In genomic region chr17:27533354-27533753, GRCm38 (mm10) we compare ENCODE assay signal across 22 mouse cellular contexts. TPM values are rescaled to one million over a fixed set of nuclear protein-coding genes. Genes with fewer than 3 reads are reported as not detected.
DNase-seq lines count a peak whose midpoint lies in the region; ATAC-seq and TF ChIP-seq lines count a peak whose summit lies in the region.
"Had no signal": no experiment of that assay in that cellular context is flagged by ENCODE, and none has a peak within 500 bp of the region (broad histone marks: within the 10 kb centered on the region; RNA-seq: fewer than 3 reads in every experiment).

No protein-coding gene starts in this region.

- no peak for DNase-seq in gastrocnemius, adult 2 months
- DNase-seq in gastrocnemius, postnatal 25 days, result no peak
- DNase-seq in liver, adult 2 months (ENCODE audit: extremely low read depth, low read depth, low spot score), result no peak
- no peak for DNase-seq in liver, embryonic 11.5 days (ENCODE audit: low spot score)
- DNase-seq in A20 (ENCODE audit: low read depth, low spot score), result peak; percentile 27
- peak; percentile 52 for DNase-seq in induced T-regulatory cell, adult 2 months (ENCODE audit: low read depth)
- no peak for DNase-seq in adrenal gland, postnatal 25 days
- DNase-seq: adrenal gland, postnatal 36 days; B cell, adult 2 months; cerebellum, postnatal 25 days; gastrocnemius, postnatal 10 days; heart, postnatal 4 days; kidney, postnatal 25 days; right cerebral cortex, postnatal 25 days; thymus, adult 18-20 months had no signal

- no peak overlapping the region for H3K27ac ChIP-seq in gastrocnemius, adult 2 months
- no peak overlapping the region for H3K27ac ChIP-seq in liver, adult 2 months (replicated peaks; ENCODE audit: insufficient read depth, low read depth, low read length)
- H3K27ac ChIP-seq in liver, embryonic 11.5 days (ENCODE audit: low read depth, low read length), result no peak overlapping the region
- H3K27ac ChIP-seq: forebrain, embryonic 15.5 days; liver, embryonic 15.5 days; macrophage; midbrain, embryonic 13.5 days had no signal

- 94% methylated on average over 3 of the region's 3 CpGs for WGBS in liver, adult 2 months
- WGBS in liver, embryonic 11.5 days, result 88% methylated on average over 3 of the region's 3 CpGs

- ATAC-seq in liver, embryonic 11.5 days (replicated peaks; ENCODE audit: low FRiP score), result no peak
- ATAC-seq in frontal cortex, adult (ENCODE audit: low TSS enrichment), result no peak
- ATAC-seq: activated CD4-positive, CD25-positive, alpha-beta regulatory T cell, adult 4 months; forebrain, embryonic 15.5 days; midbrain, embryonic 13.5 days had no signal

- H3K36me3 ChIP-seq in liver, adult 2 months (ENCODE audit: control insufficient read depth, insufficient read depth, low read length), result no peaks in the 10 kb centered on the region
- no peaks in the 10 kb centered on the region for H3K36me3 ChIP-seq in liver, embryonic 11.5 days (ENCODE audit: control insufficient read depth, insufficient read depth, low read length)
- H3K36me3 ChIP-seq: forebrain, embryonic 15.5 days; heart, embryonic 12.5 days; liver, embryonic 15.5 days; midbrain, embryonic 13.5 days had no signal

- H3K4me2 ChIP-seq in liver, embryonic 11.5 days, result no peak overlapping the region
- H3K4me2 ChIP-seq: forebrain, embryonic 15.5 days; heart, embryonic 12.5 days; liver, embryonic 15.5 days; midbrain, embryonic 13.5 days had no signal

- no peaks in the 10 kb centered on the region for H3K27me3 ChIP-seq in liver, adult 2 months (ENCODE audit: control insufficient read depth, insufficient read depth, low read length)
- H3K27me3 ChIP-seq in liver, embryonic 11.5 days (replicated peaks; ENCODE audit: control insufficient read depth, insufficient read depth, low read length), result 0 out of 2 replicates have a peak, but pooled peaks cover 2% of the 10 kb centered on the region
- H3K27me3 ChIP-seq: forebrain, embryonic 15.5 days; heart, embryonic 12.5 days; liver, embryonic 15.5 days; midbrain, embryonic 13.5 days had no signal

- intact Hi-C loops in gastrocnemius, adult 2 months (cut with DNase I), result loop anchor here (10.0 kb wide), 1 partner anchor 231 kb away; no protein-coding TSS in a partner anchor

- no peak for TF ChIP-seq POLR2A in liver, adult 2 months (IDR thresholded peaks at IDR 0.05; ENCODE audit: extremely low read depth, insufficient read depth, low read length)

- peaks cover 7% of the 10 kb centered on the region for H3K4me1 ChIP-seq in liver, adult 2 months (ENCODE audit: control insufficient read depth, insufficient read depth, low read length)
- H3K4me1 ChIP-seq in liver, embryonic 11.5 days (replicated peaks; ENCODE audit: control insufficient read depth, insufficient read depth, low read length), result no peaks in the 10 kb centered on the region; the same call in 1 of the 2 replicates
- H3K4me1 ChIP-seq: heart, embryonic 12.5 days had no signal

- peak; percentile 10; the same call in 1 of the 2 replicates for TF ChIP-seq CTCF in gastrocnemius, adult 2 months (IDR thresholded peaks at IDR 0.05)
- peak; percentile 13; the same call in 1 of the 2 replicates for TF ChIP-seq CTCF in liver, adult 2 months (IDR thresholded peaks at IDR 0.05; ENCODE audit: low read depth, low read length)

- H3K9me3 ChIP-seq in liver, embryonic 11.5 days (ENCODE audit: control insufficient read depth, low read length), result no peaks in the 10 kb centered on the region
- H3K9me3 ChIP-seq: forebrain, embryonic 15.5 days; liver, embryonic 15.5 days; midbrain, embryonic 13.5 days had no signal

- H3K79me2 ChIP-seq in liver, adult 2 months (ENCODE audit: control insufficient read depth, insufficient read depth, low read length), result no peaks in the 10 kb centered on the region

- H3K9ac ChIP-seq in liver, adult 2 months (ENCODE audit: low read depth, low read length), result no peak overlapping the region
- H3K9ac ChIP-seq in liver, embryonic 11.5 days (ENCODE audit: low read depth, low read length), result no peak overlapping the region
- H3K9ac ChIP-seq: forebrain, embryonic 15.5 days; heart, embryonic 12.5 days; liver, embryonic 15.5 days; midbrain, embryonic 13.5 days had no signal

- H3K4me3 ChIP-seq in gastrocnemius, adult 2 months, result no peak overlapping the region
- H3K4me3 ChIP-seq in liver, adult 2 months (ENCODE audit: insufficient read depth, low read depth, low read length), result no peak overlapping the region
- H3K4me3 ChIP-seq in liver, embryonic 11.5 days (ENCODE audit: low read depth, low read length), result no peak overlapping the region
- H3K4me3 ChIP-seq: forebrain, embryonic 15.5 days; heart, embryonic 12.5 days; liver, embryonic 15.5 days; midbrain, embryonic 13.5 days had no signal

RNA-seq across cellular contexts. Expression of gene Grm4, which starts 12.2 kb away (rescaled TPM):
- total RNA-seq in gastrocnemius, adult 2 months (2021), result not detected
- total RNA-seq in gastrocnemius, postnatal 25 days (2021), result under 1 TPM; 0.08 to 0.24 TPM
- total RNA-seq in liver, adult 2 months (2014; rRNA removed), result 0.07 TPM in 1 of 2 replicates, not detected in the other
- polyA plus RNA-seq in liver, adult 2 months (2012; rRNA removed), result not detected in 2 replicates
- 0.12 and 0.18 TPM in 2 replicates for polyA plus RNA-seq in liver, embryonic 11.5 days (2014; fragmentation: Nextera tagmentation; extraction: Ambion mirVana)
- 3.1 and 4.8 TPM in 2 replicates for total RNA-seq in adrenal gland, postnatal 25 days (2021)
- polyA plus RNA-seq: macrophage had no signal

RNA-seq across cellular contexts. Expression of gene Hmga1, which starts 22.9 kb away (rescaled TPM):
- total RNA-seq in gastrocnemius, adult 2 months (2021), result 10 to 100 TPM; 29.6 to 34.1 TPM
- 10 to 100 TPM; 24.6 to 24.7 TPM for total RNA-seq in gastrocnemius, postnatal 25 days (2021)
- total RNA-seq in liver, adult 2 months (2014; rRNA removed), result 5.7 and 8.1 TPM in 2 replicates
- polyA plus RNA-seq in liver, adult 2 months (2012; rRNA removed), result 16.5 and 21.4 TPM in 2 replicates
- 667 and 675 TPM in 2 replicates for polyA plus RNA-seq in liver, embryonic 11.5 days (2014; fragmentation: Nextera tagmentation; extraction: Ambion mirVana)
- total RNA-seq in adrenal gland, postnatal 25 days (2021), result 14.3 and 15.5 TPM in 2 replicates

RNA-seq across cellular contexts. Expression of gene AI413582, which starts 32.2 kb away (rescaled TPM):
- total RNA-seq in gastrocnemius, adult 2 months (2021), result 1 to 10 TPM; 3.0 to 3.3 TPM
- total RNA-seq in gastrocnemius, postnatal 25 days (2021), result 1 to 10 TPM; 2.5 to 2.9 TPM
- total RNA-seq in liver, adult 2 months (2014; rRNA removed), result 4.5 and 4.9 TPM in 2 replicates
- 11.3 and 12.9 TPM in 2 replicates for polyA plus RNA-seq in liver, adult 2 months (2012; rRNA removed)
- 23.6 and 28.4 TPM in 2 replicates for polyA plus RNA-seq in liver, embryonic 11.5 days (2014; fragmentation: Nextera tagmentation; extraction: Ambion mirVana)
- 12.7 and 27.6 TPM in 2 replicates for total RNA-seq in adrenal gland, postnatal 25 days (2021)

Comparison
In these comparisons a context has a peak if more than half of its experiments do, and no peak if none do; other contexts are left out.
1. DNase-seq: peak in A20 (single experiment) and induced T-regulatory cell, adult 2 months (single experiment); none in gastrocnemius, adult 2 months (single experiment), gastrocnemius, postnatal 25 days (single experiment), liver, adult 2 months (single experiment), liver, embryonic 11.5 days (single experiment) and adrenal gland, postnatal 25 days (single experiment).